Mouse (Mus musculus) CD4-positive naive resting alpha-beta T cell, adult 76 days (primary cell): ENCODE measurements around the gene Ceacam19. TPM values are rescaled to one million over a fixed set of nuclear protein-coding genes. Genes with fewer than 3 reads are reported as not detected.

ENCODE experiments used
- total RNA-seq: library from RNA; stranded (reverse); gene quantifications from one replicate; pipeline ENCODE4 v1.2.4, GENCODE M21; 2023

The Ceacam19 gene
- total RNA-seq, result not detected

GRCm38 (mm10) chr7:19887849-19888248 lies at the start of gene Ceacam19:
Gene Ceacam19 (minus strand): TSS chr7:19887965.

GRCm38 (mm10) chr7:19920506-19921261 lies 32.9 kb upstream of the Ceacam19 start, which contains the start of gene Pvr:
Gene Pvr (minus strand): TSS chr7:19921160.

GRCm38 (mm10) chr7:19861199-19861598 lies 26.6 kb downstream of the Ceacam19 start, which contains the start of gene Ceacam16:
Gene Ceacam16 (minus strand): TSS chr7:19861299.

GRCm38 (mm10) chr7:19851858-19852570 lies 35.8 kb downstream of the Ceacam19 start, which contains the start of gene Gm19345:
Gene Gm19345 (plus strand): TSS chr7:19852003.

Other genes starting within 250 kb of the Ceacam19 start
- gene Clptm1, start 222.9 kb downstream of the Ceacam19 start, total RNA-seq, result 87.9 TPM
- not detected for gene Apoc2, start 210.0 kb downstream of the Ceacam19 start, total RNA-seq
- not detected for gene Gm44805, start 206.5 kb downstream of the Ceacam19 start, total RNA-seq
- not detected for gene Apoc4, start 206.5 kb downstream of the Ceacam19 start, total RNA-seq
- not detected for gene Apoc1, start 195.3 kb downstream of the Ceacam19 start, total RNA-seq
- gene Apoe, start 188.8 kb downstream of the Ceacam19 start, total RNA-seq, result 36.3 TPM
- gene Tomm40, start 172.5 kb downstream of the Ceacam19 start, total RNA-seq, result 48.0 TPM
- gene Nectin2, start 137.5 kb downstream of the Ceacam19 start, total RNA-seq, result 0.38 TPM
- 0.23 TPM for gene Bcam, start 116.9 kb downstream of the Ceacam19 start, total RNA-seq
- gene Cblc, start 91.2 kb downstream of the Ceacam19 start, total RNA-seq, result not detected
- 23.5 TPM for gene Bcl3, start 65.2 kb downstream of the Ceacam19 start, total RNA-seq
- not detected for gene Gm19345, start 36.0 kb downstream of the Ceacam19 start, total RNA-seq
- 1.6 TPM for gene Ceacam16, start 26.7 kb downstream of the Ceacam19 start, total RNA-seq
- 120 TPM for gene Pvr, start 33.2 kb upstream of the Ceacam19 start, total RNA-seq
- 11.8 TPM for gene Igsf23, start 62.8 kb upstream of the Ceacam19 start, total RNA-seq
- not detected for gene Ceacam20, start 77.4 kb upstream of the Ceacam19 start, total RNA-seq
- gene Nlrp9b, start 103.5 kb upstream of the Ceacam19 start, total RNA-seq, result not detected
- gene Vmn1r91, start 211.7 kb upstream of the Ceacam19 start, total RNA-seq, result not detected
- not detected for gene Gm16442, start 234.6 kb upstream of the Ceacam19 start, total RNA-seq